Mouse (Mus musculus): ENCODE data around the gene Arhgef28.

DNA sequence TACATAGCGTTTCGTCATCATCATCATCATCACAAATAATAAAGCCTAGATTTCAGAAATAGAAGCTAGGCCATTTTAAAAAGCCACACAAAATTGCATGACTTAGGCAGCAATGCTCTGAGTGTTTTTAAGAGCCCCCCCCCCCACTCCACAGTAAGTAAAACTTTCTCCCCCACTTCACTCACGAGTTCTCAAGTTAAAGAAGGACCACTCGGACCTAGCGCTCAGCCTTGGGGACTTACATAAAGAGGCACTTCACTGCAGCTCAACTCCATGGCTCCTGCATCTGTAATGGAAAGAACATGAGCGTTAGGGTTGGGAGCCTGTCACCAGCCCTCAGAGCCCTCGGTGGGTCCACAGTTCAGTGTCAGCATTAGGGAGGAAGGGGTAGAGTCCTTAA is 60.9 kb downstream of the Arhgef28 start:
- TF ChIP-seq POLR2A (IDR thresholded peaks at IDR 0.05; ENCODE audit: control insufficient read depth in 1 of 2, insufficient read depth in 1 of 2, low read depth in 1 of 2, low read length in 2 of 2, poor library complexity in 1 of 2) (no peak), CTCF (IDR thresholded peaks at IDR 0.05 in 2 of 3, conservative IDR thresholded peaks at IDR 0.05 in 1 of 3; ENCODE audit: control insufficient read depth in 1 of 3, insufficient read depth in 1 of 3, low read depth in 2 of 3, low read length in 3 of 3, poor library complexity in 1 of 3, severe bottlenecking in 1 of 3) (no peak), POLR2AphosphoS5 (IDR thresholded peaks at IDR 0.05; ENCODE audit: borderline replicate concordance, low read depth, low read length) (no peak), MYC (IDR thresholded peaks at IDR 0.05; ENCODE audit: low read depth, low read length) (no peak), ZC3H11A (IDR thresholded peaks at IDR 0.05; ENCODE audit: low read depth, low read length) (no peak), SMC3 (IDR thresholded peaks at IDR 0.05; ENCODE audit: low read depth, low read length) (no peak), USF1 (IDR thresholded peaks at IDR 0.05; ENCODE audit: low read depth, low read length) (no peak)
